Comparison of ENCODE assay signal across 35 mouse cellular contexts in the genomic region with DNA sequence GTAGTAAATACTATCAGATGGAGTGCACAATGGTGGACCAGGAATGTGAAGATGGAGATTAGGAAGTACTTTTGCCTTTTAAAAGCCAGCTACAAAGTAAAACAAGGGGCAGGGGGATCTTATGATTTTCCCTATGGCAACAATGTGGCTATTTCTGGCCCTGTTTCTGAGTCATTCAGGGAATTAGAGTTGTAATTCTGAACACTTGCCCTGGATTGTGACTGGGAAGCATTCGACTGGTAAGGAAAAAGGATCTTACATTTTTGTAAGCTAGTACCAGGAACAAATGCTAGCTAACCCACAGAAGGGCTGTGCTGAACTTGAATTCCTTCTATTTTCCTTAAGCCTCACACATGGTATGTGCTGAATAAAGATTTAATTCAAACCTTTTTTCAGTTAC. TPM values are rescaled to one million over a fixed set of nuclear protein-coding genes. Genes with fewer than 3 reads are reported as not detected.
DNase-seq lines count a peak whose midpoint lies in the region; ATAC-seq and TF ChIP-seq lines count a peak whose summit lies in the region.
"Had no signal": no experiment of that assay in that cellular context is flagged by ENCODE, and none has a peak within 500 bp of the region (broad histone marks: within the 10 kb centered on the region; RNA-seq: fewer than 3 reads in every experiment).

No protein-coding gene starts in this region.

- peaks cover 8% of the 10 kb centered on the region; the same call in 1 of the 2 replicates for H3K36me3 ChIP-seq in intestine, embryonic 14.5 days (ENCODE audit: control insufficient read depth, insufficient read depth, low read length)
- H3K36me3 ChIP-seq in intestine, postnatal 0 days (ENCODE audit: control insufficient read depth, insufficient read depth) = peaks cover 15% of the 10 kb centered on the region; the same call in 1 of the 2 replicates
- H3K36me3 ChIP-seq: embryonic facial prominence, embryonic 12.5 days had no signal

- no peak overlapping the region for H3K9ac ChIP-seq in intestine, embryonic 14.5 days (ENCODE audit: low read length)
- no peak overlapping the region for H3K9ac ChIP-seq in intestine, postnatal 0 days (ENCODE audit: low read depth, low read length)
- H3K9ac ChIP-seq: embryonic facial prominence, embryonic 12.5 days; embryonic facial prominence, embryonic 15.5 days; forebrain, embryonic 13.5 days; heart, embryonic 13.5 days; hindbrain, embryonic 14.5 days had no signal

- no peak overlapping the region for H3K4me2 ChIP-seq in intestine, embryonic 14.5 days (ENCODE audit: low read length)
- H3K4me2 ChIP-seq in intestine, postnatal 0 days (replicated peaks; ENCODE audit: low read depth) = no peak overlapping the region
- H3K4me2 ChIP-seq: embryonic facial prominence, embryonic 12.5 days; embryonic facial prominence, embryonic 15.5 days; forebrain, embryonic 13.5 days; heart, embryonic 13.5 days; hindbrain, embryonic 14.5 days had no signal

- no peak for TF ChIP-seq CTCF in intestine, postnatal 0 days (IDR thresholded peaks at IDR 0.05; ENCODE audit: low read depth)
- no peak for TF ChIP-seq CTCF in olfactory bulb, adult 2 months (IDR thresholded peaks at IDR 0.05; ENCODE audit: insufficient read depth, low read depth, low read length)

- H3K4me1 ChIP-seq in intestine, embryonic 14.5 days (replicated peaks; ENCODE audit: control insufficient read depth, insufficient read depth, low read length) = no peaks in the 10 kb centered on the region
- no peaks in the 10 kb centered on the region for H3K4me1 ChIP-seq in intestine, postnatal 0 days (replicated peaks; ENCODE audit: control insufficient read depth, insufficient read depth, low read length)
- peaks cover 16% of the 10 kb centered on the region for H3K4me1 ChIP-seq in olfactory bulb, adult 2 months (ENCODE audit: control insufficient read depth, insufficient read depth, low read length)
- H3K4me1 ChIP-seq: embryonic facial prominence, embryonic 12.5 days; embryonic facial prominence, embryonic 15.5 days; forebrain, embryonic 10.5 days had no signal

- H3K27me3 ChIP-seq in intestine, embryonic 14.5 days (replicated peaks; ENCODE audit: control insufficient read depth, insufficient read depth, low read length) = no peaks in the 10 kb centered on the region
- no peaks in the 10 kb centered on the region for H3K27me3 ChIP-seq in intestine, postnatal 0 days (replicated peaks; ENCODE audit: control insufficient read depth, insufficient read depth, low read length)
- H3K27me3 ChIP-seq: CH12.LX; embryonic facial prominence, embryonic 12.5 days; embryonic facial prominence, embryonic 15.5 days; forebrain, embryonic 13.5 days; heart, embryonic 13.5 days had no signal

- no peaks in the 10 kb centered on the region for H3K9me3 ChIP-seq in intestine, embryonic 14.5 days (ENCODE audit: control insufficient read depth, low read length)
- H3K9me3 ChIP-seq in intestine, postnatal 0 days (ENCODE audit: control insufficient read depth) = no peaks in the 10 kb centered on the region
- H3K9me3 ChIP-seq: embryonic facial prominence, embryonic 12.5 days; embryonic facial prominence, embryonic 15.5 days; forebrain, embryonic 10.5 days; forebrain, embryonic 13.5 days; G1E; heart, embryonic 10.5 days; heart, embryonic 13.5 days had no signal

- H3K4me3 ChIP-seq in intestine, embryonic 14.5 days (ENCODE audit: low read depth, low read length) = no peak overlapping the region
- H3K4me3 ChIP-seq in intestine, postnatal 0 days (ENCODE audit: low read depth, low read length) = no peak overlapping the region
- no peak overlapping the region for H3K4me3 ChIP-seq in olfactory bulb, adult 2 months (ENCODE audit: insufficient read depth, low read depth, low read length)
- H3K4me3 ChIP-seq: embryonic facial prominence, embryonic 12.5 days; embryonic facial prominence, embryonic 15.5 days; erythroblast, embryonic 14.5 days; forebrain, embryonic 10.5 days; forebrain, embryonic 13.5 days; heart, embryonic 10.5 days; heart, embryonic 13.5 days had no signal

- 74% methylated on average over 1 of the region's 1 CpGs for WGBS in intestine, embryonic 14.5 days
- 81% methylated on average over 1 of the region's 1 CpGs for WGBS in intestine, postnatal 0 days
- WGBS in olfactory bulb, adult 2 months = 19% methylated on average over 1 of the region's 1 CpGs

- no peak for ATAC-seq in intestine, embryonic 14.5 days (replicated peaks; ENCODE audit: low FRiP score, low TSS enrichment, low read depth)
- ATAC-seq in intestine, postnatal 0 days = no peak
- ATAC-seq: forebrain, embryonic 13.5 days; forebrain, embryonic 16.5 days; hindbrain, postnatal 0 days; inflammation-experienced regulatory T-cells, adult 6 months had no signal

- DNase-seq in intestine, embryonic 14.5 days (ENCODE audit: low spot score) = peak; percentile 28
- DNase-seq in NIH3T3 (ENCODE audit: low read depth) = peak; percentile 69
- peak; percentile 48 for DNase-seq in brain, adult 2 months (ENCODE audit: low read depth, low spot score)
- no peak for DNase-seq in adrenal gland, adult 18-20 months (ENCODE audit: low spot score in 2 of 2)
- no peak for DNase-seq in thymus, adult 18-20 months
- no peak for DNase-seq in gastrocnemius, postnatal 4 days (ENCODE audit: low spot score in 2 of 2)
- DNase-seq: adrenal gland, adult 8-10 months; adrenal gland, postnatal 25 days; B cell, adult 2 months; cerebellum, adult 18-20 months; cerebellum, adult 9-10 months; cerebellum, postnatal 25 days; gastrocnemius, postnatal 10 days; heart, adult 18-20 months; heart, postnatal 14 days; heart, postnatal 4 days; kidney, adult 11 months had no signal

- TF ChIP-seq POLR2A in olfactory bulb, adult 2 months (IDR thresholded peaks at IDR 0.05; ENCODE audit: insufficient read depth, low read depth, low read length) = no peak

- H3K27ac ChIP-seq in intestine, embryonic 14.5 days (ENCODE audit: low read depth) = no peak overlapping the region
- H3K27ac ChIP-seq in intestine, postnatal 0 days (ENCODE audit: low read depth, low read length) = no peak overlapping the region
- H3K27ac ChIP-seq in olfactory bulb, adult 2 months (ENCODE audit: insufficient read depth, low read depth, low read length) = peak overlapping the region; percentile 66
- H3K27ac ChIP-seq: embryonic facial prominence, embryonic 12.5 days; embryonic facial prominence, embryonic 15.5 days; forebrain, embryonic 10.5 days; forebrain, embryonic 13.5 days; heart, embryonic 10.5 days; heart, embryonic 13.5 days; hindbrain, embryonic 14.5 days; hindbrain, postnatal 0 days had no signal

RNA-seq across cellular contexts. Expression of a gene that starts 0.7 kb away (rescaled TPM):
- 0.30 TPM in 1 of 2 replicates, not detected in the other for polyA plus RNA-seq in intestine, embryonic 14.5 days (2014; fragmentation: Nextera tagmentation; extraction: Ambion mirVana)
- not detected in 2 replicates for polyA plus RNA-seq in intestine, postnatal 0 days (2015; fragmentation: Nextera tagmentation; extraction: Ambion mirVana)
- polyA plus RNA-seq in olfactory bulb, adult 2 months (2012; ENCODE audit: insufficient read depth, insufficient read length, low replicate concordance, missing spikeins) = not detected in 2 replicates
- not detected for total RNA-seq in adrenal gland, adult 18-20 months (2021)
- under 1 TPM in 1 of 2 experiments, not detected in 1; 0.60 TPM for total RNA-seq in gastrocnemius, postnatal 4 days (2021)
- total RNA-seq: CH12.LX; common myeloid progenitor, adult 5-6 weeks; G1E; gastrocnemius, adult 18-20 months; heart, adult 18-20 months; heart, postnatal 14 days; heart, postnatal 4 days had no signal
- polyA plus RNA-seq: erythroblast, embryonic 14.5 days; forebrain, embryonic 10.5 days; G1E; heart, embryonic 10.5 days; heart, embryonic 13.5 days; hindbrain, embryonic 11.5 days; inflammation-experienced regulatory T-cells, adult 6 months had no signal

RNA-seq across cellular contexts. Expression of a gene that starts 25.9 kb away (rescaled TPM):
- polyA plus RNA-seq in intestine, embryonic 14.5 days (2014; fragmentation: Nextera tagmentation; extraction: Ambion mirVana) = 18.2 and 18.6 TPM in 2 replicates
- 5.6 and 6.2 TPM in 2 replicates for polyA plus RNA-seq in intestine, postnatal 0 days (2015; fragmentation: Nextera tagmentation; extraction: Ambion mirVana)
- not detected in 2 replicates for polyA plus RNA-seq in olfactory bulb, adult 2 months (2012; ENCODE audit: insufficient read depth, insufficient read length, low replicate concordance, missing spikeins)
- total RNA-seq in adrenal gland, adult 18-20 months (2021) = 1 to 10 TPM; 8.8 to 9.8 TPM
- 10 to 100 TPM; 10.2 to 11.9 TPM for total RNA-seq in gastrocnemius, postnatal 4 days (2021)

Comparison
In these comparisons a context has a peak if more than half of its experiments do, and no peak if none do; other contexts are left out.
1. DNase-seq: peak in intestine, embryonic 14.5 days (single experiment), NIH3T3 (single experiment) and brain, adult 2 months (single experiment); none in adrenal gland, adult 18-20 months (0 of 2), thymus, adult 18-20 months (0 of 2) and gastrocnemius, postnatal 4 days (0 of 2).